Mouse (Mus musculus) kidney, adult 2 months (tissue): ENCODE measurements around the gene Gm10188. TPM values are rescaled to one million over a fixed set of nuclear protein-coding genes. Genes with fewer than 3 reads are reported as not detected.

ENCODE experiments used
- DNase-seq: peaks from one replicate; pipeline ENCODE4 v3.0.0; 2021
- H3K27ac ChIP-seq: fragments of 200-500 bp; 2 replicates; pipeline ENCODE4 v1.5.1; 2012; ENCODE audit warnings: low read depth, low read length, control low read depth, inconsistent platforms; ENCODE audit not compliant: insufficient read depth
- H3K27me3 ChIP-seq: fragments of 200-500 bp; replicated peaks from 2 replicates; pipeline ENCODE4 v1.6.1; 2012; ENCODE audit warnings: mild to moderate bottlenecking, moderate library complexity, low read length, inconsistent platforms; ENCODE audit not compliant: control insufficient read depth, insufficient read depth
- H3K36me3 ChIP-seq: fragments of 200-500 bp; 2 replicates; pipeline ENCODE4 v1.6.1; 2012; ENCODE audit warnings: mild to moderate bottlenecking, moderate library complexity, low read length, inconsistent platforms; ENCODE audit not compliant: control insufficient read depth, insufficient read depth
- H3K4me1 ChIP-seq: fragments of 200-500 bp; 2 replicates; pipeline ENCODE4 v1.6.1; 2011; ENCODE audit warnings: low read length; ENCODE audit not compliant: control insufficient read depth, insufficient read depth
- H3K4me3 ChIP-seq: fragments of 200-500 bp; 2 replicates; pipeline ENCODE4 v1.5.1; 2011; ENCODE audit warnings: mild to moderate bottlenecking, low read depth, low read length, control low read depth; ENCODE audit not compliant: insufficient read depth
- CTCF ChIP-seq: fragments of 200-500 bp; conservative IDR thresholded peaks from 2 replicates; pipeline ENCODE4 v1.5.1; 2011; ENCODE audit warnings: low read depth, mild to moderate bottlenecking, control low read depth, low read length, moderate library complexity, mixed read lengths; ENCODE audit not compliant: insufficient read depth, insufficient read length
- POLR2A ChIP-seq: fragments of 200-500 bp; IDR thresholded peaks from one replicate; pipeline ENCODE4 v1.6.1; 2011; ENCODE audit warnings: low read depth, low read length, control low read depth
- WGBS: fragments of 180-500 bp; shearing (Covaris S2); methylation state at CpG from one replicate; pipeline ENCODE4 v1.1.7; 2018; 5-methylcytosine and 5-hydroxymethylcytosine counted together
- polyA plus RNA-seq: library from polyadenylated mRNA; depleted of rRNA; stranded (reverse); fragments of >200 nt; gene quantifications from 2 replicates; pipeline ENCODE4 v1.2.3, GENCODE M21; 2012

The Gm10188 gene
- polyA plus RNA-seq, 1 experiment, result not detected

DNA sequence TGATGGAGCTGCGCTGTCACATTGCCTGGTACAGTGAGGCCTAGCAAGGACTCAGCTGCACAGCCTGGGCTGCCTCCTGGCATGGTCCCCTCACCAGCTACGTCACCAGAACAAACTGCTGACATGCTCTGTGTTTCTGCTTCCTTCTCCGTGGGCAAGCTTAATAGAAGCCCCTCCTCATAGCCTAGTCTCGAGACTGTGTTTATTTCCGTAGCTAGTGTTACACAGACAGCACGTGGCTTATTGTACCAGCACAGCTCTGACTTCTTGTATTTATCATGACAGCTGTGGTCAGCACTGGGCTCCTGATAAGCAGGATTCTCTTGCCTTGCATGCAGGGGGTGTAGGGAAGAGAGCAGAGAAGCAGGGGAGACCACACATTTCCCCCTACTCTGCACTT, 16.6 kb upstream of the Gm10188 start:
- H3K4me3 ChIP-seq, result no peak overlapping the region
- DNase-seq, result no peak
- H3K4me1 ChIP-seq, result no peaks in the 10 kb centered on the region
- 73% methylated on average over 6 of the region's 6 CpGs for WGBS
- no peak for TF ChIP-seq POLR2A
- no peak overlapping the region for H3K27ac ChIP-seq
- H3K27me3 ChIP-seq, result no peaks in the 10 kb centered on the region
- no peaks in the 10 kb centered on the region for H3K36me3 ChIP-seq

- Histone ChIP-seq H3K4me1 (no peaks in the 10 kb centered on the region), H3K27ac (no peak overlapping the region), H3K36me3 (no peaks in the 10 kb centered on the region), H3K4me3 (no peak overlapping the region), H3K27me3 (no peaks in the 10 kb centered on the region)
- no peak for TF ChIP-seq CTCF
- TF ChIP-seq POLR2A, result no peak
- WGBS, result 81% methylated on average over 5 of the region's 5 CpGs
- DNase-seq, result no peak
Measured at GRCm38 (mm10) chr1:132245010-132245409, 15.4 kb upstream of the Gm10188 start.

- Histone ChIP-seq H3K36me3 (no peaks in the 10 kb centered on the region), H3K27ac (no peak overlapping the region), H3K27me3 (no peaks in the 10 kb centered on the region; the same call in 1 of the 2 replicates), H3K4me1 (no peaks in the 10 kb centered on the region), H3K4me3 (no peak overlapping the region)
- 23% methylated on average over 6 of the region's 6 CpGs for WGBS
- peak; percentile 63 for DNase-seq
- TF ChIP-seq CTCF (peak; percentile 84), POLR2A (no peak)
Measured at GRCm38 (mm10) chr1:132237585-132238159, 8.1 kb upstream of the Gm10188 start.

DNA sequence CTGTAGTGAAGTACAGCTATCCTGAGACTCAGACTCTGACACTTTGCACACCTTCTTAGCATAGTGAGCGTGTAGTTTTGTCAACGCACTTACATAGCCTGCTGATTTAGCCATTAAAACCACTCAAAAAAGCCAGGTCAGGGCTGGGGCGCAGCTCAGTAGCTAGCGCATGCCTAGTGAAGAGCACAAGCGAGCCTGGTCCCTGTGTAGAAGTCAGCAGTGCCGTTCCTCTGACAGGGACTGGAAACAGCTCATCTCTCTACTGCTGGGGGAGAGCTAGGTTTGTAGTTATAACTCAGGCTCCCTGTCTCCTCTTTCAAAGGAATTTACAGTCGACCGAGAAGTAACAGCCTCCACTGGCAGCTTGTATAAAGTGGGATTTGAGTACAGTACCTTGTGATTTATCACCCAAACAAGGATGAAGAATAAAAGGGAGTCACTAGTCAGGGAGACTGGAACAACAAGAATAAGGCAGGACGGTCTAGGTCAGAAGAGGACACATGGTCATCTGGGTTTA, 5.2 kb upstream of the Gm10188 start:
- 52% methylated on average over 9 of the region's 9 CpGs for WGBS
- TF ChIP-seq CTCF (no peak), POLR2A (no peak)
- Histone ChIP-seq H3K27ac (no peak overlapping the region), H3K27me3 (no peaks in the 10 kb centered on the region; the same call in 1 of the 2 replicates), H3K4me3 (no peak overlapping the region), H3K36me3 (no peaks in the 10 kb centered on the region), H3K4me1 (no peaks in the 10 kb centered on the region)
- DNase-seq, result no peak

- TF ChIP-seq POLR2A (no peak), CTCF (peak; percentile 49; the same call in 1 of the 2 replicates)
- H3K4me1 ChIP-seq, result no peaks in the 10 kb centered on the region
- 30% methylated on average over 12 of the region's 12 CpGs for WGBS
- H3K27ac ChIP-seq, result no peak overlapping the region
- no peaks in the 10 kb centered on the region; the same call in 1 of the 2 replicates for H3K27me3 ChIP-seq
- peak; percentile 38 for DNase-seq
- H3K4me3 ChIP-seq, result no peak overlapping the region
- no peaks in the 10 kb centered on the region for H3K36me3 ChIP-seq
Measured at GRCm38 (mm10) chr1:132233566-132233965, 4.0 kb upstream of the Gm10188 start.

- Histone ChIP-seq H3K27ac (no peak overlapping the region), H3K27me3 (no peaks in the 10 kb centered on the region; the same call in 1 of the 2 replicates), H3K4me1 (no peaks in the 10 kb centered on the region), H3K36me3 (no peaks in the 10 kb centered on the region), H3K4me3 (no peak overlapping the region)
- no peak for DNase-seq
- WGBS, result 83% methylated on average over 7 of the region's 7 CpGs
- TF ChIP-seq CTCF, result no peak
Measured at GRCm38 (mm10) chr1:132231470-132232274, 2.1 kb upstream of the Gm10188 start.

GRCm38 (mm10) chr1:132226297-132227080, 3.1 kb downstream of the Gm10188 start:
- Histone ChIP-seq H3K27ac (no peak overlapping the region), H3K36me3 (no peaks in the 10 kb centered on the region), H3K27me3 (no peaks in the 10 kb centered on the region), H3K4me1 (no peaks in the 10 kb centered on the region), H3K4me3 (no peak overlapping the region)
- TF ChIP-seq POLR2A, result no peak
- no peak for TF ChIP-seq CTCF
- 62% methylated on average over 12 of the region's 13 CpGs for WGBS
- DNase-seq, result no peak
